Mouse (Mus musculus) ES-E14 (cell line): ENCODE data around the gene Ddx39b.

Experiments
- CHD2 ChIP-seq: IDR thresholded peaks from 2 replicates; pipeline ENCODE4 v1.6.1; 2014; ENCODE audit warnings: mild to moderate bottlenecking, low read depth, low read length, inconsistent platforms
- MAFK ChIP-seq: IDR thresholded peaks from 2 replicates; pipeline ENCODE4 v1.6.1; 2014; ENCODE audit warnings: mild to moderate bottlenecking, low read depth, low read length, inconsistent platforms; ENCODE audit not compliant: insufficient read depth
- ZNF384 ChIP-seq: IDR thresholded peaks from 2 replicates; pipeline ENCODE4 v1.6.1; 2012; ENCODE audit warnings: low read depth, low read length, inconsistent platforms

DNA sequence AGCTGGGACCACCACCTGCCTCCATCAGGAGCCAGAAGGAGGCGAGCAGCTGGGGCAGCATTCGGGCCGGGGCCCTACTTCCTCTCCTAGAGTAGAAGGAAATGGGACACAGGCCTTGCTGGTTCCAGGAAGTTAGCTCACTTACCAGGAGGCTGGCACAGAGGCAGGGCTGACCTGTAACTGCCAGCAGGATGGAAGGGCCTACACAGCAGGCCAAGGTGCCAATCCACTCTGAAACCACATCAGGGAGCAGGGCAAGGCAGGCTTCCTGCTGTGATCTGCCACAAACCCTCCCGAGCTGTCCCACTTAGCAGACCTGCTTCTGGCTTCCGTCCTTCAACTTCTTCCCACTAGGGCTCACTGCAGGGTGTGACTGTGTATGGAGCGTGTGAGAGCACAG is 19.2 kb upstream of the Ddx39b start:
- TF ChIP-seq ZNF384 (no peak), MAFK (no peak), CHD2 (no peak)
